Mouse (Mus musculus) C2C12 (cell line): ENCODE results near the gene Tbc1d22b. TPM values are rescaled to one million over a fixed set of nuclear protein-coding genes. Genes with fewer than 3 reads are reported as not detected.

Experiments
- H3K27me3 ChIP-seq: one replicate; pipeline ENCODE4 v1.6.1; 2011; ENCODE audit not compliant: control insufficient read depth, insufficient read depth, insufficient read length
- H3K36me3 ChIP-seq: one replicate; pipeline ENCODE4 v1.6.1; 2011; ENCODE audit not compliant: control insufficient read depth, insufficient read depth
- H3K4me3 ChIP-seq: one replicate; pipeline ENCODE4 v1.5.1; 2011; ENCODE audit warnings: mild to moderate bottlenecking, control low read depth; ENCODE audit not compliant: poor library complexity, insufficient read depth, severe bottlenecking
- H3K79me2 ChIP-seq: one replicate; pipeline ENCODE4 v1.6.1; 2011; ENCODE audit not compliant: control insufficient read depth, insufficient read depth
- H3K79me3 ChIP-seq: one replicate; pipeline ENCODE4 v1.6.1; 2011; ENCODE audit warnings: low read depth, control low read depth
- H3ac ChIP-seq: one replicate; pipeline ENCODE3; 2011; ENCODE audit warnings: low read depth; ENCODE audit not compliant: control insufficient read depth, insufficient read length
- CEBPB ChIP-seq: IDR thresholded peaks from one replicate; pipeline ENCODE4 v1.6.1; 2011; ENCODE audit warnings: low read depth, mild to moderate bottlenecking, control low read depth, moderate library complexity
- CTCF ChIP-seq: IDR thresholded peaks from one replicate; pipeline ENCODE4 v1.5.1; 2011; ENCODE audit not compliant: control insufficient read depth, insufficient read depth, insufficient read length
- FOSL1 ChIP-seq: IDR thresholded peaks from one replicate; pipeline ENCODE4 v1.8.0; 2011; ENCODE audit warnings: mild to moderate bottlenecking, low read length; ENCODE audit not compliant: poor library complexity, insufficient read depth, severe bottlenecking
- MAX ChIP-seq: IDR thresholded peaks from one replicate; pipeline ENCODE4 v1.6.1; 2011; ENCODE audit warnings: mild to moderate bottlenecking, control low read depth
- MYOD1 ChIP-seq: IDR thresholded peaks from one replicate; pipeline ENCODE4 v1.6.1; 2011; ENCODE audit warnings: low read depth; ENCODE audit not compliant: control insufficient read depth, insufficient read length
- MYOG ChIP-seq: IDR thresholded peaks from one replicate; pipeline ENCODE4 v1.6.1; 2011; ENCODE audit not compliant: control insufficient read depth, insufficient read length; ENCODE audit errors: extremely low read depth
- USF1 ChIP-seq: IDR thresholded peaks from one replicate; pipeline ENCODE4 v1.6.1; 2011; ENCODE audit warnings: low read depth, mild to moderate bottlenecking, control low read depth, moderate library complexity
- polyA plus RNA-seq: library from polyadenylated mRNA; unstranded; fragments of >200 nt; fragmentation: generic; extraction: Trizol; gene quantifications from one replicate; pipeline ENCODE4 v1.2.1, GENCODE M21; 2012; ENCODE audit warnings: missing spikeins

Tbc1d22b gene
- polyA plus RNA-seq, 1 experiment, result 7.9 TPM

DNA sequence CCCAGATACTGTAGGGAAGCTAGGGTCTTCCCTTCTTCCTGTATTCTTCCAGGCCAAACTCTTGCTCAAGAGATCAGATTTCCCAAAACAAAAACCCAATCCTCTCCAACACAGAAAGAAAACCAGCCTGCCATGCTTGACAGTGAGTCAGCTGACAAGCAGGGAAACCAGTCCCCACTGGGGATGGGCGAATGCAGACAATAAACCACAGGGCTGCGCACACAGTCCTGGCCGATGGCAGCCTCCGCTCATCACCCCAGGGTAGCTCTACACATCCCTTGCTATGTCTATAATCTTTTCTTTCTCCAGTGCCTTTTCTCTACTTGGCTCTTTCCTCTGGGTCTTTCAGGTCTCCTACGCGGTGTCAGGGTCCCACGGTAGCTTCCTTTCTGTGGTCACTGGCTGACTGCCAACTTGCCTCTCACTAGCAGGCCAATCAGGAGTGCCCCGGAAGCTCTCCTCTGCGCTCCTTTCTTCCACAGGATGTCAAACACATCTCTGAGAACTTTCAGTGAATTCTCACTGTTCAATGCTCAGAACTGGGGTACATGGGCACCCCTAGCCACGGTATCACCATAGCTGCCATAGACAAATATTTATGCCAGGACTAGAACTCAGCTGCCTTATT is 17.7 kb upstream of the Tbc1d22b start:
- Histone ChIP-seq H3K36me3 (no peaks in the 10 kb centered on the region), H3K79me2 (no peaks in the 10 kb centered on the region), H3ac (no peak overlapping the region), H3K27me3 (no peaks in the 10 kb centered on the region), H3K4me3 (no peak overlapping the region), H3K79me3 (no peaks in the 10 kb centered on the region)
- TF ChIP-seq MYOG (no peak), CEBPB (no peak), FOSL1 (no peak), CTCF (no peak), USF1 (no peak), MAX (no peak), MYOD1 (no peak)

DNA sequence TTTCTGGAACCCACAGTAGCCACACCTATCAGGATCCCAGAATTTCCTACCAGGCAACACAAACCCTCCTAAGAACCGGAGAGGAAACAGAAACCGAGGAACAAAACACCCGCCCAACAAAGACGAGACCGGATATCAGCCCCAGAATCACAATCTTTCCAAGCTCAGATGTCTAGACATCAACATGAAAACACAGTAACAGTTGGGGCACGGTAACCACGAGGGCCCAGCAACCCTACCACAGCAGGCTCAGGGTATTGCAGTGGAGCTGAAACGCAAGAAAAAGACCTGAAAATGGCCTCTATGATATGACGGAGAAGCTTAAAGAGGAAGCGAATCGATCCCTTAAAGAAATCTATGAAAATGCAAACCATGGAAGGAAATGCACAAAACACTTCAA is 15.7 kb upstream of the Tbc1d22b start:
- TF ChIP-seq MAX, result no peak
- TF ChIP-seq CTCF, result no peak
- TF ChIP-seq CEBPB, result no peak
- TF ChIP-seq MYOG, result no peak
- TF ChIP-seq USF1, result no peak
- no peak for TF ChIP-seq MYOD1
- no peak for TF ChIP-seq FOSL1
- no peaks in the 10 kb centered on the region for H3K79me3 ChIP-seq
- no peaks in the 10 kb centered on the region for H3K27me3 ChIP-seq
- no peaks in the 10 kb centered on the region for H3K79me2 ChIP-seq
- no peaks in the 10 kb centered on the region for H3K36me3 ChIP-seq
- H3K4me3 ChIP-seq, result no peak overlapping the region
- H3ac ChIP-seq, result no peak overlapping the region

DNA sequence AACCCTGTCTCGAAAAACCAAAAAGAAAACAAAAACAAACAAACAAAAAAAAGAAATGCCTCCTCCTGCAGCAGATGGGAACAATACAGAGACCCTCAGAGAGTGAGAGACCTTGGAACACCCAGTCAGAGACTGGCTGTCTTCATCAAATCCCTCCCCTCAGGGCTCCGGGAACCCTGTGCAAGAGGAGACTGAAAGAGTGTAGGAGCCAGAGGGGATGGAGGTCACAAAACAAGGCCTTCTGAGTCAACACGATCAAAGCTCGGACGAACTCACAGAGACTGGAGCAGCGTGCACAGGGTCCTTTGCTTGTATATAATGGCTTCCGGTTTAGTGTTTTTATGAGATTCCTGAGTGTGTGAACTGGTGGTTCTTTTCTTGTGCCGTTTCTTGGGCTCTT is 9.2 kb upstream of the Tbc1d22b start:
- TF ChIP-seq CTCF, result no peak
- TF ChIP-seq FOSL1, result no peak
- no peak for TF ChIP-seq MYOD1
- no peak for TF ChIP-seq USF1
- no peak for TF ChIP-seq MAX
- no peak for TF ChIP-seq CEBPB
- no peak for TF ChIP-seq MYOG
- Histone ChIP-seq H3K36me3 (no peaks in the 10 kb centered on the region), H3ac (no peak overlapping the region), H3K79me2 (no peaks in the 10 kb centered on the region), H3K79me3 (no peaks in the 10 kb centered on the region), H3K4me3 (no peak overlapping the region), H3K27me3 (no peaks in the 10 kb centered on the region)

DNA sequence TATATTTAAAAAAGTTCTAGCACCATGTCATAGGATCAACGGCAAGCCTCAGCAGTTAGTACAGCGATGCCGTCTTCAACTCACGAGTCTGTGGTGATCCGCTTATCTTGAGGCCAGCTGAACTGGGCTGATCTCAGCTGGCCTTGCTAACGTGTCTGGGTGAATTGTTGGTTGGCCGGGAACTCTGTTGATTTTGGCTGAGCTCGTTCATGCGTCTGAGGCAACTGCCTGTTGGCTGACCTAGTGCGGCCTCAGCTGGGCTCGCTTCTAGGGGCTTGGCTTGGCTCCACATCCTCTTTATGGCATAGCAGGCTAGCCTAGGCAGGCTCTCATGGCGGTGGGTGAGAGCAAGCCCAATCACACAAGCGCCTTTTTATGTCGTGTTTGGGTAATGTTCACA is 8.2 kb upstream of the Tbc1d22b start:
- TF ChIP-seq MYOD1, result no peak
- no peak for TF ChIP-seq CTCF
- no peak for TF ChIP-seq MAX
- no peak for TF ChIP-seq FOSL1
- TF ChIP-seq USF1, result no peak
- TF ChIP-seq CEBPB, result no peak
- no peak for TF ChIP-seq MYOG
- Histone ChIP-seq H3K4me3 (no peak overlapping the region), H3K27me3 (no peaks in the 10 kb centered on the region)

DNA sequence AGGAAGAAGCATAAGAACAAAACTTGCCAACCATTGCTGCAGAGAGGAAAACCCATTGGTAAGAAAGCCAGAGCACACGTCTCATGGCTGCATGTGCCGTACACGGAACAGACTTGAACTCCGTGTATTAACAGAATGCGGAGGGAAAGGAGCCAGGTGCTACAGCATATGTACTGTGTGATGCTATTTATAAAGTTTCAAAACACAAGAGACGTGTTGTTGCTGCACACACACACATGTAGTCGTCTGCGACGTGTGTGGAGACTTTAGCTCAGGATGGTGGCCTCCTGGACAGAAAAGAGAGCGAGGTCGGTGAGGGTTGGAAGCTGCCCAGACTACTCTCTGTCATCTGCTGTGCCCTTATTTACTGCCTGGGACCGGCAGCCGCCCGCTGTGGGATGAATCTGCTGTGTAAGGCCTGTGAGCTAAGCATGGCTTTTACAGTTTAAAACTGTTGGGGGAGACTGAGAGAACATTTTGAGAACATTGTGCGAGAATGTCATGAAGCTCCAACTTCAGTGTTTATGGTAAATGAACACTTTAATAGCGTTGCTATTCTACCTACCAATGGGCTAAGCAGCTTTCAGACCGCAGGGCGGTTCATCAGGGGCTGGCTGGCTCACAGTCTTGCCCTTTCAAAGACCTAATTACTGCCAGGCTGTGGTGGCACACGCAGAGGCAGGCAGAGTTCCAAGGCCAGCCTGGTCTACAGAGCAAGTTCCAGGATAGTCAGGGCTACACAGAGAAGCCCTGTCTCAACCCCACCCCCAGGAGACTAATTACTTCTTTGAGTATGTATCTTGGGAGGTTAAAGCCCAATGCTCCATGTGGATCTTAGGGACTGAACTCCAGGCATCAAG is 6.5 kb upstream of the Tbc1d22b start:
- Histone ChIP-seq H3K79me2 (no peaks in the 10 kb centered on the region), H3K27me3 (no peaks in the 10 kb centered on the region), H3K36me3 (no peaks in the 10 kb centered on the region), H3ac (no peak overlapping the region), H3K79me3 (no peaks in the 10 kb centered on the region), H3K4me3 (no peak overlapping the region)
- TF ChIP-seq USF1 (no peak), CTCF (no peak), MAX (no peak), MYOD1 (no peak), FOSL1 (no peak), MYOG (no peak), CEBPB (no peak)

More for the DNA sequence above, 8.2 kb upstream of the Tbc1d22b start:
- Histone ChIP-seq H3K79me3 (no peaks in the 10 kb centered on the region), H3K79me2 (no peaks in the 10 kb centered on the region), H3K36me3 (no peaks in the 10 kb centered on the region), H3ac (no peak overlapping the region)

DNA sequence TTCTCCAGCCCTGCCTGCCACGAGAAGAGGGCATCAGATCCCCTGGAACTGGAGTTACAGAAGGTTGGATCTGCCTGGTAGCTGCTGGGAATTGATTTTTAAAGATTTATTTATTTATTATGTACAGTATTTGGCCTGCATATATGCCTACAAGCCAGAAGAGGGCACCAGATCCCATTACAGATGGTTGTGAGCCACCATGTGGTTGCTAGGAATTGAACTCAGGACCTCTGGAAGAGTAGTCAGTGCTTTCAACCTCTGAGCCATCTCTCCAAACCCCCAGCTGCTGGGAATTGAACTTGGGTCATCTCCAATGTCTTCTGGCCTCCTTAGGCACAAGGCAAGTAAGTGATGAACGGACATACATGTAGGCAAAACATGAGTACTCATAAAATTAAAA is 5.5 kb upstream of the Tbc1d22b start:
- Histone ChIP-seq H3K36me3 (no peaks in the 10 kb centered on the region), H3K79me2 (no peaks in the 10 kb centered on the region), H3K27me3 (no peaks in the 10 kb centered on the region), H3ac (no peak overlapping the region), H3K4me3 (no peak overlapping the region), H3K79me3 (no peaks in the 10 kb centered on the region)
- no peak for TF ChIP-seq FOSL1
- no peak for TF ChIP-seq MYOG
- no peak for TF ChIP-seq MAX
- TF ChIP-seq MYOD1, result no peak
- no peak for TF ChIP-seq USF1
- no peak for TF ChIP-seq CTCF
- no peak for TF ChIP-seq CEBPB
